Mouse (Mus musculus) testis, adult 2 months (tissue): ENCODE results near the gene Maml3. TPM values are rescaled to one million over a fixed set of nuclear protein-coding genes. Genes with fewer than 3 reads are reported as not detected.

Experiments used
- H3K27ac ChIP-seq: fragments of 200-500 bp; 2 replicates; pipeline ENCODE4 v1.5.1; 2012; ENCODE audit warnings: low read depth, low read length; ENCODE audit not compliant: control insufficient read depth, insufficient read depth
- H3K27me3 ChIP-seq: fragments of 200-500 bp; 2 replicates; pipeline ENCODE4 v1.6.1; 2012; ENCODE audit warnings: mild to moderate bottlenecking, low read length, moderate library complexity; ENCODE audit not compliant: control insufficient read depth, insufficient read depth
- H3K36me3 ChIP-seq: fragments of 200-500 bp; 2 replicates; pipeline ENCODE4 v1.6.1; 2012; ENCODE audit warnings: mild to moderate bottlenecking, low read length; ENCODE audit not compliant: control insufficient read depth, insufficient read depth
- H3K4me1 ChIP-seq: fragments of 200-500 bp; 2 replicates; pipeline ENCODE4 v1.6.1; 2012; ENCODE audit warnings: low read length; ENCODE audit not compliant: control insufficient read depth, insufficient read depth
- H3K4me3 ChIP-seq: fragments of 200-500 bp; 2 replicates; pipeline ENCODE4 v1.5.1; 2012; ENCODE audit warnings: low read depth, mild to moderate bottlenecking, low read length, moderate library complexity, mixed read lengths; ENCODE audit not compliant: control insufficient read depth
- CTCF ChIP-seq: fragments of 200-500 bp; IDR thresholded peaks from 2 replicates; pipeline ENCODE4 v1.5.1; 2012; ENCODE audit warnings: low read depth, mild to moderate bottlenecking, inconsistent platforms, low read length, moderate library complexity; ENCODE audit not compliant: control insufficient read depth, insufficient read depth, insufficient replicate concordance
- POLR2A ChIP-seq: fragments of 200-500 bp; IDR thresholded peaks from 2 replicates; pipeline ENCODE4 v1.6.1; 2012; ENCODE audit warnings: low read depth, mild to moderate bottlenecking, inconsistent platforms, low read length, moderate library complexity; ENCODE audit not compliant: control insufficient read depth
- polyA plus RNA-seq: library from polyadenylated mRNA; depleted of rRNA; stranded (reverse); fragments of >200 nt; gene quantifications from 2 replicates; pipeline ENCODE4 v1.2.3, GENCODE M21; 2012

The Maml3 gene
- polyA plus RNA-seq, 1 experiment = 2.9 TPM

GRCm38 (mm10) chr3:51840095-51840805 is 264.6 kb downstream of the Maml3 start:
- Histone ChIP-seq H3K27ac (no peak overlapping the region), H3K27me3 (no peaks in the 10 kb centered on the region), H3K4me1 (no peaks in the 10 kb centered on the region), H3K36me3 (no peaks in the 10 kb centered on the region), H3K4me3 (no peak overlapping the region)
- TF ChIP-seq CTCF (no peak), POLR2A (no peak)

GRCm38 (mm10) chr3:51839353-51839715 is 265.5 kb downstream of the Maml3 start:
- Histone ChIP-seq H3K4me1 (no peaks in the 10 kb centered on the region), H3K36me3 (no peaks in the 10 kb centered on the region), H3K4me3 (no peak overlapping the region), H3K27ac (no peak overlapping the region), H3K27me3 (no peaks in the 10 kb centered on the region)
- TF ChIP-seq POLR2A = no peak
- no peak for TF ChIP-seq CTCF

GRCm38 (mm10) chr3:51838696-51839352 is 266.1 kb downstream of the Maml3 start:
- Histone ChIP-seq H3K27ac (no peak overlapping the region), H3K4me3 (no peak overlapping the region), H3K27me3 (no peaks in the 10 kb centered on the region), H3K36me3 (no peaks in the 10 kb centered on the region), H3K4me1 (no peaks in the 10 kb centered on the region)
- no peak for TF ChIP-seq POLR2A
- no peak for TF ChIP-seq CTCF

GRCm38 (mm10) chr3:51832985-51833384 is 271.9 kb downstream of the Maml3 start:
- no peak for TF ChIP-seq POLR2A
- no peak for TF ChIP-seq CTCF
- no peak overlapping the region for H3K4me3 ChIP-seq
- no peak overlapping the region for H3K27ac ChIP-seq
- H3K36me3 ChIP-seq = no peaks in the 10 kb centered on the region
- H3K4me1 ChIP-seq = no peaks in the 10 kb centered on the region
- H3K27me3 ChIP-seq = no peaks in the 10 kb centered on the region

GRCm38 (mm10) chr3:51830821-51831429 is 274.0 kb downstream of the Maml3 start:
- Histone ChIP-seq H3K36me3 (no peaks in the 10 kb centered on the region), H3K4me1 (no peaks in the 10 kb centered on the region), H3K27ac (no peak overlapping the region), H3K4me3 (no peak overlapping the region), H3K27me3 (no peaks in the 10 kb centered on the region)
- TF ChIP-seq CTCF (no peak), POLR2A (no peak)

- Histone ChIP-seq H3K36me3 (no peaks in the 10 kb centered on the region), H3K27me3 (no peaks in the 10 kb centered on the region), H3K4me3 (no peak overlapping the region), H3K27ac (no peak overlapping the region), H3K4me1 (no peaks in the 10 kb centered on the region; the same call in 1 of the 2 replicates)
- TF ChIP-seq CTCF (no peak), POLR2A (no peak)
Observed at GRCm38 (mm10) chr3:51825530-51825929, 279.3 kb downstream of the Maml3 start.

GRCm38 (mm10) chr3:51824506-51824905 is 280.4 kb downstream of the Maml3 start:
- H3K27me3 ChIP-seq = no peaks in the 10 kb centered on the region
- no peak for TF ChIP-seq CTCF
- no peak for TF ChIP-seq POLR2A
- no peaks in the 10 kb centered on the region for H3K36me3 ChIP-seq
- H3K27ac ChIP-seq = no peak overlapping the region
- no peak overlapping the region for H3K4me3 ChIP-seq
- H3K4me1 ChIP-seq = no peaks in the 10 kb centered on the region; the same call in 1 of the 2 replicates
